Mouse (Mus musculus) stomach, postnatal 0 days (tissue): ENCODE measurements around the gene Cblb.

ENCODE experiments used
- CTCF ChIP-seq: IDR thresholded peaks from 2 replicates; pipeline ENCODE4 v1.5.1; 2016; ENCODE audit warnings: antibody characterized with exemption, low read depth, mild to moderate bottlenecking, moderate library complexity
- EP300 ChIP-seq: optimal IDR thresholded peaks from 2 replicates; pipeline ENCODE3; 2016; ENCODE audit warnings: antibody characterized with exemption

DNA sequence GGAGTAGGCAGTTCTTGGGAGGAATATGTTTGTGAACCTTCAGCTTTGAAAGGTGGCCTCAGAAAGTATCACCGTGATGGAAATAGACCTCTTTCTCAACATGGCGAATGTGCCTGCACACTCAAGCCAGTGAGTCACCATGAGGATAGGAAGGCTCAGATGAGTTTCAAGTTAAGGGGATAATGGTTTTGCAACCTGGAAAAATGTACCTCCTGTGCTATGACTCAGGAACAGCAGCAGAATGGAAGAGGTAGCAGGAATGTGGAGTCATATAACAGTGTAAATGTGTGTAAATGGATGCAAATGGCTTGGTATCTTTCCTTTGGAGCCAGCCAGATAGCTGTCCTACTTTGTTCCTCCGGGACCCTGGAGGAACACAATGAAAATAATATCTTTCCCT is 148.8 kb downstream of the Cblb start:
- TF ChIP-seq CTCF, result no peak
- TF ChIP-seq EP300, result no peak
